Mouse (Mus musculus) right cerebral cortex, postnatal 25 days (tissue): ENCODE results near the gene Fignl1.

Source experiments
- DNase-seq: peaks from one replicate; pipeline ENCODE4 v3.0.0; 2022

Gene Fignl1

GRCm38 (mm10) chr11:11808820-11809403, at the start of gene Fignl1:
TSS of gene Fignl1 (minus strand) at chr11:11808962.
- DNase-seq: peak; percentile 94

GRCm38 (mm10) chr11:11856959-11857358, 48.2 kb upstream of the Fignl1 start:
- no peak for DNase-seq

- no peak for DNase-seq
Measured at GRCm38 (mm10) chr11:11855685-11856131, 46.9 kb upstream of the Fignl1 start.

- DNase-seq: no peak
Measured at GRCm38 (mm10) chr11:11855061-11855672, 46.4 kb upstream of the Fignl1 start.

GRCm38 (mm10) chr11:11853731-11854461, 45.1 kb upstream of the Fignl1 start:
- no peak for DNase-seq

- DNase-seq: no peak
Measured at GRCm38 (mm10) chr11:11851957-11852505, 43.3 kb upstream of the Fignl1 start.

- no peak for DNase-seq
Measured at GRCm38 (mm10) chr11:11850476-11851267, 41.9 kb upstream of the Fignl1 start.

- DNase-seq: no peak
Measured at GRCm38 (mm10) chr11:11849513-11850311, 41.0 kb upstream of the Fignl1 start.

- no peak for DNase-seq
Measured at GRCm38 (mm10) chr11:11848467-11848866, 39.7 kb upstream of the Fignl1 start.

GRCm38 (mm10) chr11:11845044-11845443, 36.3 kb upstream of the Fignl1 start:
- DNase-seq: no peak

GRCm38 (mm10) chr11:11844367-11844971, 35.7 kb upstream of the Fignl1 start:
- no peak for DNase-seq

GRCm38 (mm10) chr11:11841590-11841989, 32.8 kb upstream of the Fignl1 start:
- no peak for DNase-seq

GRCm38 (mm10) chr11:11840746-11841145, 32.0 kb upstream of the Fignl1 start:
- DNase-seq: no peak

GRCm38 (mm10) chr11:11839874-11840273, 31.1 kb upstream of the Fignl1 start:
- DNase-seq: no peak

- no peak for DNase-seq
Measured at GRCm38 (mm10) chr11:11837384-11837783, 28.6 kb upstream of the Fignl1 start.

- DNase-seq: no peak
Measured at GRCm38 (mm10) chr11:11836713-11837370, 28.1 kb upstream of the Fignl1 start.

- no peak for DNase-seq
Measured at GRCm38 (mm10) chr11:11836262-11836661, 27.5 kb upstream of the Fignl1 start.

- no peak for DNase-seq
Measured at GRCm38 (mm10) chr11:11835791-11836190, 27.0 kb upstream of the Fignl1 start.

GRCm38 (mm10) chr11:11835361-11835760, 26.6 kb upstream of the Fignl1 start:
- DNase-seq: no peak

GRCm38 (mm10) chr11:11833100-11833499, 24.3 kb upstream of the Fignl1 start:
- DNase-seq: no peak

GRCm38 (mm10) chr11:11832755-11833084, 24.0 kb upstream of the Fignl1 start:
- no peak for DNase-seq
